Mouse (Mus musculus) liver, embryonic 14.5 days (tissue): ENCODE data around the gene Zfp937.
"Not testable (repeated sequence)": the region's sequence is repeated elsewhere in the genome, so short reads cannot be mapped to it uniquely, and the experiment has no call there.

Experiments
- CTCF ChIP-seq: IDR thresholded peaks from 2 replicates; pipeline ENCODE4 v1.5.1; 2016; ENCODE audit warnings: antibody characterized with exemption, low read depth, control low read depth
- EP300 ChIP-seq: IDR thresholded peaks from 2 replicates; pipeline ENCODE4 v1.6.1; 2016; ENCODE audit warnings: antibody characterized with exemption, low read depth

GRCm38 (mm10) chr2:150179579-150179978 is 38.3 kb upstream of the Zfp937 start, which contains the start of gene Gm10770:
- TF ChIP-seq CTCF, EP300: not testable (repeated sequence)
